Mouse (Mus musculus) liver, embryonic 13.5 days (tissue): ENCODE data around the gene Pald1. TPM values are rescaled to one million over a fixed set of nuclear protein-coding genes. Genes with fewer than 3 reads are reported as not detected.

Experiments used
- ATAC-seq: fragments of 200-750 bp; cut with Nextera tagmentation; 2 replicates; pipeline ENCODE4 v1.8.0; 2017; ENCODE audit warnings: low read depth, mild to moderate bottlenecking, moderate number of reproducible peaks, moderate library complexity
- DNase-seq: peaks from one replicate; pipeline ENCODE4 v3.0.0; 2022
- H3K27ac ChIP-seq: fragments of 300-500 bp; sonication (generic); 2 replicates; pipeline ENCODE4 v1.5.1; 2015; ENCODE audit warnings: moderate library complexity, mild to moderate bottlenecking, inconsistent platforms
- H3K27me3 ChIP-seq: fragments of 300-500 bp; sonication (generic); 2 replicates; pipeline ENCODE4 v1.6.1; 2015; ENCODE audit warnings: mild to moderate bottlenecking, inconsistent platforms
- H3K36me3 ChIP-seq: fragments of 300-500 bp; sonication (generic); 2 replicates; pipeline ENCODE4 v1.6.1; 2015; ENCODE audit warnings: mild to moderate bottlenecking, inconsistent platforms
- H3K4me1 ChIP-seq: fragments of 300-500 bp; sonication (generic); replicated peaks from 2 replicates; pipeline ENCODE4 v1.6.1; 2015; ENCODE audit warnings: inconsistent platforms
- H3K4me2 ChIP-seq: fragments of 300-500 bp; sonication (generic); 2 replicates; pipeline ENCODE4 v1.6.1; 2015; ENCODE audit warnings: inconsistent platforms, mild to moderate bottlenecking, moderate library complexity
- H3K4me3 ChIP-seq: fragments of 300-500 bp; sonication (generic); replicated peaks from 2 replicates; pipeline ENCODE4 v1.5.1; 2015; ENCODE audit warnings: mild to moderate bottlenecking, inconsistent platforms
- H3K9ac ChIP-seq: fragments of 300-500 bp; sonication (generic); 2 replicates; pipeline ENCODE4 v1.6.1; 2015; ENCODE audit warnings: mild to moderate bottlenecking, inconsistent platforms
- H3K9me3 ChIP-seq: fragments of 300-500 bp; sonication (generic); replicated peaks from 2 replicates; pipeline ENCODE4 v1.6.1; 2016; ENCODE audit warnings: inconsistent platforms
- WGBS: fragments of 180-500 bp; shearing (Covaris S2); methylation state at CpG from one replicate; pipeline ENCODE4 v1.1.7; 2015; ENCODE audit not compliant: insufficient replicate concordance; 5-methylcytosine and 5-hydroxymethylcytosine counted together
- polyA plus RNA-seq: library from polyadenylated mRNA; unstranded; fragments of >200 nt; fragmentation: Nextera tagmentation; extraction: Ambion mirVana; gene quantifications from 2 replicates; pipeline ENCODE4 v1.2.1, GENCODE M21; 2015

Pald1 gene
- polyA plus RNA-seq, 1 experiment from 2014 or later = 6.1 TPM

- peak overlapping the region; percentile 75 for H3K4me2 ChIP-seq
- WGBS = 3% methylated on average over 8 of the region's 8 CpGs
- peak overlapping the region; percentile 32; the same call in 1 of the 2 replicates for H3K27ac ChIP-seq
- peaks cover 66% of the 10 kb centered on the region for H3K27me3 ChIP-seq
- DNase-seq = no peak
- H3K4me3 ChIP-seq = peak overlapping the region; percentile 63
- 0 out of 2 replicates have a peak overlapping the region, but pooled peaks have one; percentile 13 for H3K9ac ChIP-seq
- no peaks in the 10 kb centered on the region for H3K36me3 ChIP-seq
- no peaks in the 10 kb centered on the region for H3K9me3 ChIP-seq
- peaks cover 56% of the 10 kb centered on the region for H3K4me1 ChIP-seq
- peak; percentile 22; the same call in 1 of the 2 replicates for ATAC-seq
These were observed 1.5 kb downstream of the Pald1 start for GRCm38 (mm10) chr10:61381823-61382222.

GRCm38 (mm10) chr10:61380186-61380585, 3.1 kb downstream of the Pald1 start:
- H3K27ac ChIP-seq = 0 out of 2 replicates have a peak overlapping the region, but pooled peaks have one; percentile 26
- no peak overlapping the region for H3K9ac ChIP-seq
- WGBS = 10% methylated on average over 9 of the region's 9 CpGs
- H3K4me3 ChIP-seq = no peak overlapping the region
- no peaks in the 10 kb centered on the region for H3K36me3 ChIP-seq
- no peak for ATAC-seq
- no peaks in the 10 kb centered on the region for H3K9me3 ChIP-seq
- peak overlapping the region; percentile 75; the same call in 1 of the 2 replicates for H3K4me2 ChIP-seq
- peaks cover 59% of the 10 kb centered on the region for H3K27me3 ChIP-seq
- H3K4me1 ChIP-seq = peaks cover 61% of the 10 kb centered on the region
- DNase-seq = no peak

GRCm38 (mm10) chr10:61379340-61380040, 3.8 kb downstream of the Pald1 start:
- Histone ChIP-seq H3K9me3 (no peaks in the 10 kb centered on the region), H3K36me3 (no peaks in the 10 kb centered on the region), H3K27me3 (peaks cover 52% of the 10 kb centered on the region), H3K4me3 (no peak overlapping the region), H3K4me1 (peaks cover 68% of the 10 kb centered on the region), H3K9ac (no peak overlapping the region), H3K27ac (no peak overlapping the region), H3K4me2 (0 out of 2 replicates have a peak overlapping the region, but pooled peaks have one; percentile 75)
- WGBS = 79% methylated on average over 13 of the region's 13 CpGs
- no peak for DNase-seq
- ATAC-seq = no peak

- Histone ChIP-seq H3K9ac (no peak overlapping the region), H3K4me2 (no peak overlapping the region), H3K9me3 (no peaks in the 10 kb centered on the region), H3K4me1 (peaks cover 72% of the 10 kb centered on the region), H3K27ac (no peak overlapping the region), H3K4me3 (no peak overlapping the region), H3K27me3 (peaks cover 44% of the 10 kb centered on the region), H3K36me3 (no peaks in the 10 kb centered on the region)
- ATAC-seq = no peak
- no peak for DNase-seq
- 66% methylated on average over 5 of the region's 5 CpGs for WGBS
These were observed 4.6 kb downstream of the Pald1 start for GRCm38 (mm10) chr10:61378698-61379097.

- DNase-seq = no peak
- Histone ChIP-seq H3K9me3 (no peaks in the 10 kb centered on the region), H3K4me3 (no peak overlapping the region), H3K36me3 (no peaks in the 10 kb centered on the region), H3K4me1 (peaks cover 69% of the 10 kb centered on the region), H3K9ac (no peak overlapping the region), H3K27ac (no peak overlapping the region), H3K27me3 (peaks cover 38% of the 10 kb centered on the region), H3K4me2 (no peak overlapping the region)
- WGBS = 68% methylated on average over 5 of the region's 5 CpGs
- no peak for ATAC-seq
These were observed 5.3 kb downstream of the Pald1 start for GRCm38 (mm10) chr10:61378050-61378449.

GRCm38 (mm10) chr10:61374771-61375481, 8.4 kb downstream of the Pald1 start:
- H3K27ac ChIP-seq = no peak overlapping the region
- 64% methylated on average over 6 of the region's 6 CpGs for WGBS
- peaks cover 61% of the 10 kb centered on the region for H3K4me1 ChIP-seq
- no peak overlapping the region for H3K4me3 ChIP-seq
- no peak for ATAC-seq
- no peak overlapping the region for H3K4me2 ChIP-seq
- no peak for DNase-seq
- H3K36me3 ChIP-seq = no peaks in the 10 kb centered on the region
- peaks cover 7% of the 10 kb centered on the region for H3K27me3 ChIP-seq
- no peak overlapping the region for H3K9ac ChIP-seq
- no peaks in the 10 kb centered on the region for H3K9me3 ChIP-seq

- no peak overlapping the region for H3K4me3 ChIP-seq
- H3K36me3 ChIP-seq = no peaks in the 10 kb centered on the region
- DNase-seq (peak; percentile 11), ATAC-seq (peak; percentile 24; the same call in 1 of the 2 replicates)
- 18% methylated on average over 4 of the region's 4 CpGs for WGBS
- H3K9me3 ChIP-seq = no peaks in the 10 kb centered on the region
- peaks cover 54% of the 10 kb centered on the region for H3K4me1 ChIP-seq
- no peak overlapping the region for H3K27ac ChIP-seq
- no peaks in the 10 kb centered on the region for H3K27me3 ChIP-seq
- no peak overlapping the region for H3K9ac ChIP-seq
- H3K4me2 ChIP-seq = no peak overlapping the region
These were observed 9.3 kb downstream of the Pald1 start for GRCm38 (mm10) chr10:61374076-61374475.

GRCm38 (mm10) chr10:61372585-61372923, 10.8 kb downstream of the Pald1 start:
- DNase-seq = no peak
- ATAC-seq = no peak
- no peaks in the 10 kb centered on the region for H3K27me3 ChIP-seq
- H3K9me3 ChIP-seq = no peaks in the 10 kb centered on the region
- no peak overlapping the region for H3K9ac ChIP-seq
- H3K27ac ChIP-seq = no peak overlapping the region
- peaks cover 45% of the 10 kb centered on the region for H3K4me1 ChIP-seq
- H3K36me3 ChIP-seq = no peaks in the 10 kb centered on the region
- H3K4me3 ChIP-seq = no peak overlapping the region
- H3K4me2 ChIP-seq = no peak overlapping the region
- WGBS = 54% methylated on average over 4 of the region's 4 CpGs

GRCm38 (mm10) chr10:61371884-61372584, 11.3 kb downstream of the Pald1 start:
- no peak for DNase-seq
- Histone ChIP-seq H3K9ac (no peak overlapping the region), H3K27me3 (no peaks in the 10 kb centered on the region), H3K9me3 (no peaks in the 10 kb centered on the region), H3K4me1 (peaks cover 45% of the 10 kb centered on the region), H3K4me2 (no peak overlapping the region), H3K4me3 (no peak overlapping the region), H3K36me3 (no peaks in the 10 kb centered on the region), H3K27ac (no peak overlapping the region)
- ATAC-seq = no peak
- WGBS = 69% methylated on average over 9 of the region's 9 CpGs

GRCm38 (mm10) chr10:61370273-61370979, 12.9 kb downstream of the Pald1 start:
- no peaks in the 10 kb centered on the region for H3K36me3 ChIP-seq
- H3K4me2 ChIP-seq = no peak overlapping the region
- no peaks in the 10 kb centered on the region for H3K9me3 ChIP-seq
- H3K27me3 ChIP-seq = no peaks in the 10 kb centered on the region
- 60% methylated on average over 18 of the region's 18 CpGs for WGBS
- DNase-seq (no peak), ATAC-seq (no peak)
- H3K4me3 ChIP-seq = no peak overlapping the region
- no peak overlapping the region for H3K9ac ChIP-seq
- H3K27ac ChIP-seq = no peak overlapping the region; the same call in 1 of the 2 replicates
- peaks cover 42% of the 10 kb centered on the region for H3K4me1 ChIP-seq

- WGBS = 57% methylated on average over 5 of the region's 5 CpGs
- Histone ChIP-seq H3K9me3 (no peaks in the 10 kb centered on the region), H3K4me2 (no peak overlapping the region), H3K27me3 (no peaks in the 10 kb centered on the region), H3K27ac (no peak overlapping the region), H3K4me1 (peaks cover 36% of the 10 kb centered on the region), H3K36me3 (no peaks in the 10 kb centered on the region), H3K9ac (no peak overlapping the region), H3K4me3 (no peak overlapping the region)
- ATAC-seq (no peak), DNase-seq (no peak)
These were observed 13.6 kb downstream of the Pald1 start for GRCm38 (mm10) chr10:61369755-61370154.
